Mouse (Mus musculus) olfactory bulb, adult 2 months (tissue): ENCODE results near the gene Cdk15. TPM values are rescaled to one million over a fixed set of nuclear protein-coding genes. Genes with fewer than 3 reads are reported as not detected.

Experiments
- H3K27ac ChIP-seq: fragments of 200-500 bp; 2 replicates; pipeline ENCODE4 v1.5.1; 2012; ENCODE audit warnings: low read depth, low read length; ENCODE audit not compliant: insufficient read depth
- H3K4me1 ChIP-seq: fragments of 200-500 bp; 2 replicates; pipeline ENCODE4 v1.6.1; 2012; ENCODE audit warnings: low read length; ENCODE audit not compliant: control insufficient read depth, insufficient read depth
- H3K4me3 ChIP-seq: fragments of 200-500 bp; 2 replicates; pipeline ENCODE4 v1.5.1; 2012; ENCODE audit warnings: mild to moderate bottlenecking, low read depth, low read length, moderate library complexity; ENCODE audit not compliant: insufficient read depth
- CTCF ChIP-seq: fragments of 200-500 bp; IDR thresholded peaks from 2 replicates; pipeline ENCODE4 v1.5.1; 2012; ENCODE audit warnings: low read depth, mild to moderate bottlenecking, low read length, moderate library complexity; ENCODE audit not compliant: insufficient read depth
- POLR2A ChIP-seq: fragments of 200-500 bp; IDR thresholded peaks from 2 replicates; pipeline ENCODE4 v1.6.1; 2012; ENCODE audit warnings: mild to moderate bottlenecking, low read depth, low read length, moderate library complexity; ENCODE audit not compliant: insufficient read depth
- WGBS: fragments of 180-500 bp; shearing (Covaris S2); methylation state at CpG from one replicate; pipeline ENCODE4 v1.1.7; 2018; 5-methylcytosine and 5-hydroxymethylcytosine counted together
- polyA plus RNA-seq: library from polyadenylated mRNA; stranded (reverse); fragments of >200 nt; gene quantifications from 2 replicates; pipeline ENCODE4 v1.2.4, GENCODE M21; 2012; ENCODE audit warnings: low replicate concordance; ENCODE audit not compliant: missing spikeins, insufficient read depth, insufficient read length

The Cdk15 gene
- polyA plus RNA-seq, 1 experiment: not detected

GRCm38 (mm10) chr1:59298491-59299090 is 41.9 kb downstream of the Cdk15 start:
- WGBS: 70% methylated on average over 9 of the region's 9 CpGs
- TF ChIP-seq CTCF: no peak
- TF ChIP-seq POLR2A: no peak
- H3K4me1 ChIP-seq: no peaks in the 10 kb centered on the region
- no peak overlapping the region for H3K4me3 ChIP-seq
- H3K27ac ChIP-seq: no peak overlapping the region

- Histone ChIP-seq H3K4me1 (peaks cover 3% of the 10 kb centered on the region; the same call in 1 of the 2 replicates), H3K4me3 (no peak overlapping the region), H3K27ac (no peak overlapping the region)
- TF ChIP-seq POLR2A (no peak), CTCF (no peak)
- WGBS: 92% methylated on average over 5 of the region's 5 CpGs
Observed at GRCm38 (mm10) chr1:59307310-59307709, 50.6 kb downstream of the Cdk15 start.

- WGBS: 82% methylated on average over 5 of the region's 5 CpGs
- Histone ChIP-seq H3K4me3 (no peak overlapping the region), H3K4me1 (peaks cover 3% of the 10 kb centered on the region; the same call in 1 of the 2 replicates), H3K27ac (no peak overlapping the region)
- TF ChIP-seq POLR2A (no peak), CTCF (no peak)
Observed at GRCm38 (mm10) chr1:59311292-59311885, 54.7 kb downstream of the Cdk15 start.

GRCm38 (mm10) chr1:59312187-59313153 is 55.8 kb downstream of the Cdk15 start:
- Histone ChIP-seq H3K4me3 (no peak overlapping the region), H3K4me1 (peaks cover 3% of the 10 kb centered on the region; the same call in 1 of the 2 replicates), H3K27ac (no peak overlapping the region)
- TF ChIP-seq CTCF: no peak
- TF ChIP-seq POLR2A: no peak
- 76% methylated on average over 10 of the region's 10 CpGs for WGBS

- TF ChIP-seq CTCF (no peak), POLR2A (no peak)
- Histone ChIP-seq H3K27ac (no peak overlapping the region), H3K4me1 (peaks cover 3% of the 10 kb centered on the region; the same call in 1 of the 2 replicates), H3K4me3 (no peak overlapping the region)
- WGBS: 91% methylated on average over 8 of the region's 8 CpGs
Observed at GRCm38 (mm10) chr1:59313154-59313940, 56.6 kb downstream of the Cdk15 start.

- 45% methylated on average over 5 of the region's 5 CpGs for WGBS
- TF ChIP-seq CTCF (no peak), POLR2A (no peak)
- no peaks in the 10 kb centered on the region for H3K4me1 ChIP-seq
- no peak overlapping the region for H3K4me3 ChIP-seq
- no peak overlapping the region for H3K27ac ChIP-seq
Observed at GRCm38 (mm10) chr1:59315057-59315807, 58.5 kb downstream of the Cdk15 start.

- TF ChIP-seq POLR2A: no peak
- TF ChIP-seq CTCF: no peak
- 26% methylated on average over 9 of the region's 9 CpGs for WGBS
- Histone ChIP-seq H3K4me3 (no peak overlapping the region), H3K4me1 (no peaks in the 10 kb centered on the region), H3K27ac (no peak overlapping the region)
Observed at GRCm38 (mm10) chr1:59316031-59316385, 59.3 kb downstream of the Cdk15 start.

GRCm38 (mm10) chr1:59316386-59317051 is 59.8 kb downstream of the Cdk15 start:
- H3K4me3 ChIP-seq: no peak overlapping the region
- 14% methylated on average over 6 of the region's 6 CpGs for WGBS
- no peak overlapping the region for H3K27ac ChIP-seq
- TF ChIP-seq POLR2A (no peak), CTCF (no peak)
- no peaks in the 10 kb centered on the region for H3K4me1 ChIP-seq
